Mouse (Mus musculus) lung, embryonic 14.5 days (tissue): ENCODE measurements around the gene Ubac2. TPM values are rescaled to one million over a fixed set of nuclear protein-coding genes. Genes with fewer than 3 reads are reported as not detected.

Experiments used
- ATAC-seq: fragments of 200-750 bp; cut with Nextera tagmentation; 2 replicates; pipeline ENCODE4 v1.8.0; 2017; ENCODE audit warnings: mild to moderate bottlenecking, moderate TSS enrichment, moderate library complexity; ENCODE audit not compliant: insufficient read depth
- DNase-seq: peaks from one replicate; pipeline ENCODE4 v3.0.0-alpha.2; 2015
- H3K27ac ChIP-seq: fragments of 300-500 bp; sonication (generic); 2 replicates; pipeline ENCODE4 v1.5.1; 2014; ENCODE audit warnings: low read depth, mild to moderate bottlenecking, moderate library complexity
- H3K27me3 ChIP-seq: fragments of 300-500 bp; sonication (generic); 2 replicates; pipeline ENCODE4 v1.6.1; 2014; ENCODE audit warnings: low read length, control low read depth; ENCODE audit not compliant: insufficient read depth
- H3K36me3 ChIP-seq: fragments of 300-500 bp; sonication (generic); 2 replicates; pipeline ENCODE4 v1.6.1; 2014; ENCODE audit warnings: control low read depth; ENCODE audit not compliant: insufficient read depth
- H3K4me1 ChIP-seq: fragments of 300-500 bp; sonication (generic); 2 replicates; pipeline ENCODE4 v1.6.1; 2014; ENCODE audit warnings: antibody characterized with exemption, control low read depth; ENCODE audit not compliant: insufficient read depth
- H3K4me2 ChIP-seq: fragments of 300-500 bp; sonication (generic); 2 replicates; pipeline ENCODE4 v1.6.1; 2014; ENCODE audit warnings: mild to moderate bottlenecking
- H3K4me3 ChIP-seq: fragments of 300-500 bp; sonication (generic); 2 replicates; pipeline ENCODE4 v1.5.1; 2014; ENCODE audit warnings: low read depth, low read length
- H3K9ac ChIP-seq: fragments of 300-500 bp; sonication (generic); 2 replicates; pipeline ENCODE4 v1.6.1; 2014
- H3K9me3 ChIP-seq: fragments of 300-500 bp; sonication (generic); 2 replicates; pipeline ENCODE4 v1.6.1; 2016; ENCODE audit warnings: low read depth, low read length, control low read depth
- CTCF ChIP-seq: IDR thresholded peaks from 2 replicates; pipeline ENCODE4 v1.5.1; 2016; ENCODE audit warnings: antibody characterized with exemption, low read depth
- WGBS: fragments of 180-500 bp; shearing (Covaris S2); extraction: QIAGEN DNeasy Blood & Tissue Kit; methylation state at CpG from one replicate; pipeline ENCODE4 v1.1.7; 2014; 5-methylcytosine and 5-hydroxymethylcytosine counted together
- polyA plus RNA-seq: library from polyadenylated mRNA; unstranded; fragments of >200 nt; fragmentation: Nextera tagmentation; extraction: Ambion mirVana; gene quantifications from 2 replicates; pipeline ENCODE4 v1.2.1, GENCODE M21; 2014

Ubac2 gene
- polyA plus RNA-seq: 61.1 and 65.0 TPM in 2 replicates

- ATAC-seq: peak; percentile 99
- Histone ChIP-seq H3K27ac (peak within 1 kb of the TSS; percentile 97), H3K36me3 (no peaks in the 10 kb centered on the region), H3K27me3 (no peaks in the 10 kb centered on the region), H3K4me2 (peak within 1 kb of the TSS; percentile 96), H3K4me1 (no peaks in the 10 kb centered on the region), H3K4me3 (peak within 1 kb of the TSS; percentile 97), H3K9ac (peak within 1 kb of the TSS; percentile 90), H3K9me3 (no peaks in the 10 kb centered on the region)
- WGBS: under 1% methylated on average over 61 of the region's 61 CpGs
- DNase-seq: peak; percentile 99
- TF ChIP-seq CTCF: no peak; the same call in 1 of the 2 replicates
These were observed at the start of gene Ubac2 for GRCm38 (mm10) chr14:121878176-121878858. Ubac2 (plus strand) TSS chr14:121878620.

- Histone ChIP-seq H3K27me3 (no peaks in the 10 kb centered on the region), H3K4me1 (no peaks in the 10 kb centered on the region), H3K9ac (no peak overlapping the region), H3K27ac (no peak overlapping the region), H3K9me3 (no peaks in the 10 kb centered on the region), H3K36me3 (no peaks in the 10 kb centered on the region), H3K4me3 (no peak overlapping the region), H3K4me2 (no peak overlapping the region)
- 79% methylated on average over 4 of the region's 4 CpGs for WGBS
- no peak for TF ChIP-seq CTCF
- DNase-seq: no peak
- ATAC-seq: no peak
These were observed 48.5 kb upstream of the Ubac2 start for GRCm38 (mm10) chr14:121829816-121830442.

GRCm38 (mm10) chr14:121833001-121833520 is 45.4 kb upstream of the Ubac2 start:
- DNase-seq (no peak), ATAC-seq (no peak)
- Histone ChIP-seq H3K4me3 (no peak overlapping the region), H3K4me1 (no peaks in the 10 kb centered on the region), H3K27me3 (no peaks in the 10 kb centered on the region), H3K4me2 (no peak overlapping the region), H3K36me3 (no peaks in the 10 kb centered on the region), H3K27ac (no peak overlapping the region), H3K9me3 (no peaks in the 10 kb centered on the region), H3K9ac (no peak overlapping the region)
- TF ChIP-seq CTCF: no peak
- WGBS: 67% methylated on average over 2 of the region's 2 CpGs

GRCm38 (mm10) chr14:121838161-121838560 is 40.3 kb upstream of the Ubac2 start:
- Histone ChIP-seq H3K27me3 (no peaks in the 10 kb centered on the region), H3K9me3 (peaks cover 2% of the 10 kb centered on the region; the same call in 1 of the 2 replicates), H3K4me3 (no peak overlapping the region), H3K36me3 (no peaks in the 10 kb centered on the region), H3K27ac (no peak overlapping the region), H3K9ac (no peak overlapping the region), H3K4me2 (no peak overlapping the region), H3K4me1 (no peaks in the 10 kb centered on the region)
- DNase-seq (no peak), ATAC-seq (no peak)
- 84% methylated on average over 4 of the region's 4 CpGs for WGBS
- no peak for TF ChIP-seq CTCF

GRCm38 (mm10) chr14:121840217-121840616 is 38.2 kb upstream of the Ubac2 start:
- Histone ChIP-seq H3K9me3 (peaks cover 2% of the 10 kb centered on the region; the same call in 1 of the 2 replicates), H3K4me2 (no peak overlapping the region), H3K9ac (no peak overlapping the region), H3K36me3 (no peaks in the 10 kb centered on the region), H3K4me3 (no peak overlapping the region), H3K4me1 (no peaks in the 10 kb centered on the region), H3K27ac (no peak overlapping the region), H3K27me3 (no peaks in the 10 kb centered on the region)
- TF ChIP-seq CTCF: no peak
- ATAC-seq: no peak
- DNase-seq: no peak
- WGBS: 88% methylated on average over 8 of the region's 8 CpGs

- Histone ChIP-seq H3K4me3 (no peak overlapping the region), H3K36me3 (no peaks in the 10 kb centered on the region), H3K9me3 (no peaks in the 10 kb centered on the region), H3K27me3 (no peaks in the 10 kb centered on the region), H3K4me1 (no peaks in the 10 kb centered on the region), H3K9ac (no peak overlapping the region), H3K27ac (no peak overlapping the region), H3K4me2 (no peak overlapping the region)
- WGBS: 64% methylated on average over 8 of the region's 8 CpGs
- no peak for TF ChIP-seq CTCF
- no peak for ATAC-seq
- no peak for DNase-seq
These were observed 33.9 kb upstream of the Ubac2 start for GRCm38 (mm10) chr14:121844486-121844885.

GRCm38 (mm10) chr14:121851231-121851630 is 27.2 kb upstream of the Ubac2 start:
- no peak for TF ChIP-seq CTCF
- Histone ChIP-seq H3K27me3 (no peaks in the 10 kb centered on the region), H3K4me2 (no peak overlapping the region), H3K9ac (no peak overlapping the region), H3K36me3 (no peaks in the 10 kb centered on the region), H3K27ac (no peak overlapping the region), H3K9me3 (no peaks in the 10 kb centered on the region), H3K4me3 (no peak overlapping the region), H3K4me1 (no peaks in the 10 kb centered on the region)
- WGBS: 85% methylated on average over 1 of the region's 1 CpGs
- no peak for ATAC-seq
- no peak for DNase-seq
